Mouse (Mus musculus) activated CD4-positive, CD25-positive, alpha-beta regulatory T cell, adult 9 weeks (primary cell): Measurements from ENCODE around the gene Bmp6. TPM values are rescaled to one million over a fixed set of nuclear protein-coding genes. Genes with fewer than 3 reads are reported as not detected.

Experiments
- polyA plus RNA-seq: library from polyadenylated mRNA; unstranded; fragments of 100-300 nt; shearing (Covaris generic); gene quantifications from one replicate; pipeline ENCODE4 v1.2.1, GENCODE M21; 2017

Bmp6 gene
- polyA plus RNA-seq = not detected

GRCm38 (mm10) chr13:38344713-38345430, at the start of gene Bmp6:
Gene Bmp6, plus strand, starts transcription at chr13:38345107.

GRCm38 (mm10) chr13:38528687-38529294, 183.9 kb downstream of the Bmp6 start, which contains the start of gene Txndc5:
Gene Txndc5, minus strand, starts transcription at chr13:38528824.

Other genes starting within 250 kb of the Bmp6 start
- 0.54 TPM for gene Dsp, start 193.8 kb upstream of the Bmp6 start, polyA plus RNA-seq
- gene Snrnp48, start 140.2 kb upstream of the Bmp6 start, polyA plus RNA-seq = 67.5 TPM
- 21.5 TPM for gene Txndc5, start 183.7 kb downstream of the Bmp6 start, polyA plus RNA-seq